9 mouse cellular contexts compared by ENCODE assay signal in the genomic region with DNA sequence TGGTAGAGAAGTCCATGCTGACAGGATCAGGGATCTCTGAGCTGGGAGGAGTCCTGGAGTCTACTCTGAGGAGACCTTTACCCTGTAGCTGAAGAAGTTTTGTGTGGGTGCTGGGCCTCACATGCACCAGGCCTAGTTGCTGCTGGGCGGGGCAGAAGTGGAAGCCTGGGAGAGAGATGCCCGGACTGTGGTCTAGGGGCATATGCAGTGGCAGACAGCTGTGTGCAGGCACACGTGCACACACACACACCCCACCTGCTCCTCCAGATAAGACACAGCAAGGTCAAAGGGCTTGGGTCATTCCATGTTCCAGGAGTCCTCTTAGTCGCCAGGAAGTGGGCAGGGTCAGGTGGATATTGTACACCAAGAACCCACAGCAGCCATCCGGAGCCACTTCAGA. TPM values are rescaled to one million over a fixed set of nuclear protein-coding genes. Genes with fewer than 3 reads are reported as not detected.
DNase-seq lines count a peak whose midpoint lies in the region; ATAC-seq lines count a peak whose summit lies in the region.
"Had no signal": no experiment of that assay in that cellular context is flagged by ENCODE, and none has a peak within 500 bp of the region (broad histone marks: within the 10 kb centered on the region; RNA-seq: fewer than 3 reads in every experiment).

No protein-coding gene starts in this region.

- peak; percentile 1 to 30; a peak in 1 of 4 replicates for ATAC-seq in hematopoietic stem cell, adult 5-6 weeks (replicated peaks in 1 of 2; ENCODE audit: insufficient read depth in 1 of 2, low FRiP score in 2 of 2, low TSS enrichment in 1 of 2, low read depth in 1 of 2, poor library complexity in 2 of 2, severe bottlenecking in 2 of 2)

- peak; percentile 34 for DNase-seq in thymus, postnatal 0 days (ENCODE audit: low spot score)
- no peak for DNase-seq in thymus, postnatal 25 days
- DNase-seq in kidney, postnatal 36 days: peak; percentile 62 to 63
- DNase-seq in yolk sac, embryonic 10.5 days (ENCODE audit: low spot score): peak; percentile 72
- DNase-seq in layer of hippocampus, adult 18-20 months (ENCODE audit: low spot score in 2 of 2): no peak
- no peak for DNase-seq in frontal cortex, postnatal 36 days (ENCODE audit: low spot score in 2 of 2)
- DNase-seq: cerebellum, adult 11-12 months had no signal

RNA-seq across cellular contexts. Expression of gene Trib3, which starts 15.8 kb away (rescaled TPM):
- 1.4 and 1.6 TPM in 2 replicates for polyA plus RNA-seq in thymus, postnatal 0 days (2015; fragmentation: Nextera tagmentation; extraction: Ambion mirVana)
- total RNA-seq in hematopoietic stem cell, adult 5-6 weeks (2017): 1.7 and 3.0 TPM in 2 replicates
- under 1 TPM in 1 of 2 experiments, not detected in 1; 0.69 TPM for total RNA-seq in layer of hippocampus, adult 18-20 months (2021)

RNA-seq across cellular contexts. Expression of gene Nrsn2, which starts 16.8 kb away (rescaled TPM):
- not detected in 2 replicates for polyA plus RNA-seq in thymus, postnatal 0 days (2015; fragmentation: Nextera tagmentation; extraction: Ambion mirVana)
- total RNA-seq in hematopoietic stem cell, adult 5-6 weeks (2017): not detected in 2 replicates
- 100 to 1,000 TPM in 1 of 2 experiments, 10 to 100 TPM in 1; 95.7 to 106 TPM for total RNA-seq in layer of hippocampus, adult 18-20 months (2021)
- polyA plus RNA-seq: liver, embryonic 16.5 days had no signal

RNA-seq across cellular contexts. Expression of gene Rbck1, which starts 27.2 kb away (rescaled TPM):
- polyA plus RNA-seq in thymus, postnatal 0 days (2015; fragmentation: Nextera tagmentation; extraction: Ambion mirVana): 131 and 138 TPM in 2 replicates
- total RNA-seq in hematopoietic stem cell, adult 5-6 weeks (2017): 63.9 and 70.2 TPM in 2 replicates
- 100 to 1,000 TPM; 100 to 110 TPM for total RNA-seq in layer of hippocampus, adult 18-20 months (2021)

RNA-seq across cellular contexts. Expression of gene Sox12, which starts 38.2 kb away (rescaled TPM):
- 0.91 and 1.2 TPM in 2 replicates for polyA plus RNA-seq in thymus, postnatal 0 days (2015; fragmentation: Nextera tagmentation; extraction: Ambion mirVana)
- 1.9 and 3.9 TPM in 2 replicates for total RNA-seq in hematopoietic stem cell, adult 5-6 weeks (2017)
- total RNA-seq in layer of hippocampus, adult 18-20 months (2021): 10 to 100 TPM; 15.0 to 15.6 TPM

RNA-seq across cellular contexts. Expression of gene Zcchc3, which starts 55.2 kb away (rescaled TPM):
- polyA plus RNA-seq in thymus, postnatal 0 days (2015; fragmentation: Nextera tagmentation; extraction: Ambion mirVana): 7.2 and 7.4 TPM in 2 replicates
- 5.8 and 5.9 TPM in 2 replicates for total RNA-seq in hematopoietic stem cell, adult 5-6 weeks (2017)
- 10 to 100 TPM; 10.2 to 10.6 TPM for total RNA-seq in layer of hippocampus, adult 18-20 months (2021)

Comparison
In these comparisons a context has a peak if more than half of its experiments do, and no peak if none do; other contexts are left out.
1. DNase-seq: peak in thymus, postnatal 0 days (single experiment), kidney, postnatal 36 days (2 of 2) and yolk sac, embryonic 10.5 days (single experiment); none in thymus, postnatal 25 days (single experiment), layer of hippocampus, adult 18-20 months (0 of 2) and frontal cortex, postnatal 36 days (0 of 2).
2. RNA of gene Nrsn2, which starts 16.8 kb away (total RNA-seq): 95.7 to 106 TPM in layer of hippocampus, adult 18-20 months; not detected in hematopoietic stem cell, adult 5-6 weeks; every median in the first group is over 10 times any median in the second.